Mouse (Mus musculus) midbrain, embryonic 11.5 days (tissue): ENCODE results near the gene Hectd1. TPM values are rescaled to one million over a fixed set of nuclear protein-coding genes. Genes with fewer than 3 reads are reported as not detected.

Experiments
- ATAC-seq: fragments of 200-750 bp; cut with Nextera tagmentation; 2 replicates; pipeline ENCODE4 v1.8.0; 2017; ENCODE audit warnings: moderate TSS enrichment, moderate library complexity; ENCODE audit not compliant: low FRiP score
- DNase-seq: peaks from one replicate; pipeline ENCODE4 v3.0.0; 2015; ENCODE audit warnings: low spot score; ENCODE audit errors: missing footprints
- H3K27ac ChIP-seq: fragments of 300-500 bp; sonication (generic); 2 replicates; pipeline ENCODE4 v1.5.1; 2014; ENCODE audit warnings: low read depth, low read length
- H3K27me3 ChIP-seq: fragments of 300-500 bp; sonication (generic); 2 replicates; pipeline ENCODE4 v1.6.1; 2014; ENCODE audit warnings: mild to moderate bottlenecking, low read length, moderate library complexity, mixed read lengths; ENCODE audit not compliant: control insufficient read depth, insufficient read depth
- H3K36me3 ChIP-seq: fragments of 300-500 bp; sonication (generic); 2 replicates; pipeline ENCODE4 v1.6.1; 2014; ENCODE audit warnings: mild to moderate bottlenecking, low read length, moderate library complexity, mixed read lengths; ENCODE audit not compliant: control insufficient read depth, insufficient read depth
- H3K4me1 ChIP-seq: fragments of 300-500 bp; sonication (generic); 2 replicates; pipeline ENCODE4 v1.6.1; 2014; ENCODE audit warnings: low read length; ENCODE audit not compliant: control insufficient read depth, insufficient read depth
- H3K4me2 ChIP-seq: fragments of 300-500 bp; sonication (generic); 2 replicates; pipeline ENCODE4 v1.6.1; 2014; ENCODE audit warnings: mild to moderate bottlenecking, moderate library complexity
- H3K4me3 ChIP-seq: fragments of 300-500 bp; sonication (generic); 2 replicates; pipeline ENCODE4 v1.5.1; 2014; ENCODE audit warnings: low read depth, low read length
- H3K9ac ChIP-seq: fragments of 300-500 bp; sonication (generic); 2 replicates; pipeline ENCODE4 v1.6.1; 2014; ENCODE audit warnings: low read length
- H3K9me3 ChIP-seq: fragments of 300-500 bp; sonication (generic); 2 replicates; pipeline ENCODE4 v1.6.1; 2016; ENCODE audit warnings: low read length; ENCODE audit not compliant: control insufficient read depth
- WGBS: fragments of 180-500 bp; shearing (Covaris S2); extraction: QIAGEN DNeasy Blood & Tissue Kit; methylation state at CpG from one replicate; pipeline ENCODE4 v1.1.7; 2014; 5-methylcytosine and 5-hydroxymethylcytosine counted together
- polyA plus RNA-seq: library from polyadenylated mRNA; unstranded; fragments of >200 nt; fragmentation: Nextera tagmentation; extraction: Ambion mirVana; gene quantifications from 2 replicates; pipeline ENCODE4 v1.2.1, GENCODE M21; 2014

Hectd1 gene
- polyA plus RNA-seq, 1 experiment from 2014 or later = 30.3 TPM

- no peak overlapping the region for H3K4me3 ChIP-seq
- 38% methylated on average over 1 of the region's 1 CpGs for WGBS
- H3K4me2 ChIP-seq = peak overlapping the region; percentile 58; the same call in 1 of the 2 replicates
- H3K27ac ChIP-seq = no peak overlapping the region
- no peaks in the 10 kb centered on the region for H3K36me3 ChIP-seq
- H3K4me1 ChIP-seq = peaks cover 9% of the 10 kb centered on the region
- peak; percentile 58; the same call in 1 of the 2 replicates for ATAC-seq
- H3K9me3 ChIP-seq = no peaks in the 10 kb centered on the region
- no peak for DNase-seq
- H3K27me3 ChIP-seq = 0 out of 2 replicates have a peak, but pooled peaks cover 3% of the 10 kb centered on the region
- H3K9ac ChIP-seq = no peak overlapping the region
Observed at GRCm38 (mm10) chr12:51845261-51845660, 15.9 kb upstream of the Hectd1 start.

- H3K4me1 ChIP-seq = peaks cover 9% of the 10 kb centered on the region
- ATAC-seq (peak; percentile 97), DNase-seq (peak; percentile 99)
- 0 out of 2 replicates have a peak, but pooled peaks cover 3% of the 10 kb centered on the region for H3K27me3 ChIP-seq
- under 1% methylated on average over 17 of the region's 17 CpGs for WGBS
- no peaks in the 10 kb centered on the region for H3K9me3 ChIP-seq
- H3K36me3 ChIP-seq = no peaks in the 10 kb centered on the region
- H3K27ac ChIP-seq = peak overlapping the region; percentile 32; the same call in 1 of the 2 replicates
- peak overlapping the region; percentile 69 for H3K9ac ChIP-seq
- H3K4me3 ChIP-seq = peak overlapping the region; percentile 53
- H3K4me2 ChIP-seq = peak overlapping the region; percentile 58
Observed at GRCm38 (mm10) chr12:51844771-51845256, 15.5 kb upstream of the Hectd1 start.

GRCm38 (mm10) chr12:51843576-51844520 is 14.5 kb upstream of the Hectd1 start:
- ATAC-seq = no peak
- peak; percentile 81 for DNase-seq
- Histone ChIP-seq H3K27ac (0 out of 2 replicates have a peak overlapping the region, but pooled peaks have one; percentile 32), H3K9ac (peak overlapping the region; percentile 69), H3K4me2 (peak overlapping the region; percentile 58), H3K36me3 (no peaks in the 10 kb centered on the region), H3K4me3 (peak overlapping the region; percentile 53; the same call in 1 of the 2 replicates), H3K27me3 (0 out of 2 replicates have a peak, but pooled peaks cover 3% of the 10 kb centered on the region), H3K4me1 (peaks cover 9% of the 10 kb centered on the region), H3K9me3 (no peaks in the 10 kb centered on the region)
- WGBS = 35% methylated on average over 15 of the region's 15 CpGs

- DNase-seq = peak; percentile 82
- ATAC-seq = no peak
- no peaks in the 10 kb centered on the region for H3K9me3 ChIP-seq
- H3K4me1 ChIP-seq = peaks cover 9% of the 10 kb centered on the region
- H3K4me3 ChIP-seq = no peak overlapping the region
- no peak overlapping the region for H3K27ac ChIP-seq
- no peak overlapping the region for H3K9ac ChIP-seq
- H3K27me3 ChIP-seq = 0 out of 2 replicates have a peak, but pooled peaks cover 3% of the 10 kb centered on the region
- H3K4me2 ChIP-seq = no peak overlapping the region
- H3K36me3 ChIP-seq = no peaks in the 10 kb centered on the region
- WGBS = 41% methylated on average over 6 of the region's 6 CpGs
Observed at GRCm38 (mm10) chr12:51842081-51842864, 12.9 kb upstream of the Hectd1 start.

GRCm38 (mm10) chr12:51839856-51840255 is 10.5 kb upstream of the Hectd1 start:
- Histone ChIP-seq H3K9ac (no peak overlapping the region), H3K4me3 (no peak overlapping the region), H3K36me3 (no peaks in the 10 kb centered on the region), H3K27ac (no peak overlapping the region), H3K9me3 (no peaks in the 10 kb centered on the region), H3K27me3 (0 out of 2 replicates have a peak, but pooled peaks cover 3% of the 10 kb centered on the region), H3K4me2 (no peak overlapping the region), H3K4me1 (peaks cover 9% of the 10 kb centered on the region)
- no peak for ATAC-seq
- DNase-seq = no peak
- WGBS = 83% methylated on average over 1 of the region's 1 CpGs

GRCm38 (mm10) chr12:51835219-51835618 is 5.9 kb upstream of the Hectd1 start:
- H3K4me3 ChIP-seq = no peak overlapping the region
- H3K9me3 ChIP-seq = no peaks in the 10 kb centered on the region
- H3K27ac ChIP-seq = no peak overlapping the region
- WGBS = 57% methylated on average over 3 of the region's 3 CpGs
- ATAC-seq = no peak
- H3K4me2 ChIP-seq = no peak overlapping the region
- no peaks in the 10 kb centered on the region for H3K36me3 ChIP-seq
- 0 out of 2 replicates have a peak, but pooled peaks cover 2% of the 10 kb centered on the region for H3K4me1 ChIP-seq
- no peak for DNase-seq
- H3K27me3 ChIP-seq = no peaks in the 10 kb centered on the region
- H3K9ac ChIP-seq = no peak overlapping the region

- peak; percentile 74 for DNase-seq
- Histone ChIP-seq H3K9me3 (no peaks in the 10 kb centered on the region), H3K4me3 (no peak overlapping the region), H3K27me3 (no peaks in the 10 kb centered on the region), H3K27ac (no peak overlapping the region), H3K4me2 (no peak overlapping the region), H3K4me1 (peaks cover 10% of the 10 kb centered on the region; the same call in 1 of the 2 replicates), H3K9ac (no peak overlapping the region), H3K36me3 (no peaks in the 10 kb centered on the region)
- WGBS = 84% methylated on average over 13 of the region's 13 CpGs
- no peak for ATAC-seq
Observed at GRCm38 (mm10) chr12:51831931-51832330, 2.6 kb upstream of the Hectd1 start.

- DNase-seq (peak; percentile 47), ATAC-seq (no peak)
- Histone ChIP-seq H3K9me3 (no peaks in the 10 kb centered on the region), H3K27me3 (no peaks in the 10 kb centered on the region), H3K36me3 (no peaks in the 10 kb centered on the region), H3K9ac (no peak overlapping the region), H3K27ac (no peak overlapping the region), H3K4me1 (peaks cover 10% of the 10 kb centered on the region; the same call in 1 of the 2 replicates), H3K4me3 (no peak overlapping the region), H3K4me2 (no peak overlapping the region)
- 89% methylated on average over 3 of the region's 3 CpGs for WGBS
Observed at GRCm38 (mm10) chr12:51831296-51831695, 2.0 kb upstream of the Hectd1 start.
